Comparison of ENCODE assay signal across 22 mouse cellular contexts in the genomic region with DNA sequence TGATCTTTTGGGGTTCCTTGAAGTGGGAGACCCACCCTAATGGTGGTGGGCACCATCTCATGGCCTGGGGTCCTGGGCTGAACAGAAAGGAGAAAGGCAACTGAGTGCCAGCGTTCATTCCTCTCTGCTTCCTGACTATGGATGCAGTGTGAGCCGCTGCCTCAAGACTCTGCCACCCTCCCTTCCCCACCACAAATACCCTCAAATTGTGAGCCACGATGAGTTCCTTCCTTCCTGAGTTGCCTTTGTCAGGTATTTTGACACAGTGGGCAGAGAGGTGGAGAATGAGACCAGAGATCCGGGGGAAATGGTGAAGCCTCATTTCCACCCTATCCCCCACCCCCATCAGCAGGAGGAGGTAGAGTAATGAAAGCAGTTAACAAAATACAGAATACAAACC.
"Had no signal": no experiment of that assay in that cellular context is flagged by ENCODE, and none has a peak within 500 bp of the region (broad histone marks: within the 10 kb centered on the region; RNA-seq: fewer than 3 reads in every experiment).

No protein-coding gene starts in this region.

- DNase-seq: kidney, adult 2 months; kidney, postnatal 25 days; layer of hippocampus, adult 9-11 months; layer of hippocampus, postnatal 36 days; lung, adult 18-20 months; lung, postnatal 10 days; lung, postnatal 36 days; right cerebral cortex, adult 18-20 months; right cerebral cortex, postnatal 25 days; spleen, adult 18-20 months; thymus, adult 18-20 months; thymus, postnatal 36 days had no signal

- H3K4me2 ChIP-seq: lung, embryonic 15.5 days; midbrain, embryonic 13.5 days; neural tube, embryonic 12.5 days; neural tube, embryonic 15.5 days had no signal

- H3K4me1 ChIP-seq: lung, embryonic 15.5 days; midbrain, embryonic 10.5 days; midbrain, embryonic 13.5 days; neural tube, embryonic 12.5 days; neural tube, embryonic 15.5 days had no signal

- ATAC-seq: midbrain, embryonic 13.5 days; midbrain, embryonic 16.5 days had no signal

- H3K27ac ChIP-seq: kidney, postnatal 0 days; layer of hippocampus, adult 2 months; left cerebral cortex, adult 2 months; liver, embryonic 14.5 days; lung, embryonic 15.5 days; midbrain, embryonic 10.5 days; midbrain, embryonic 13.5 days; neural tube, embryonic 12.5 days; neural tube, embryonic 15.5 days had no signal

- H3K9me3 ChIP-seq: lung, embryonic 15.5 days; midbrain, embryonic 10.5 days; midbrain, embryonic 13.5 days; neural tube, embryonic 12.5 days; neural tube, embryonic 15.5 days had no signal

- H3K36me3 ChIP-seq: lung, embryonic 15.5 days; midbrain, embryonic 10.5 days; midbrain, embryonic 13.5 days; neural tube, embryonic 12.5 days; neural tube, embryonic 15.5 days had no signal

- H3K9ac ChIP-seq: liver, embryonic 14.5 days; lung, embryonic 15.5 days; midbrain, embryonic 13.5 days; neural tube, embryonic 12.5 days; neural tube, embryonic 15.5 days had no signal

- H3K27me3 ChIP-seq: neural tube, embryonic 12.5 days had no signal

- H3K4me3 ChIP-seq: layer of hippocampus, adult 2 months; left cerebral cortex, adult 2 months; lung, embryonic 15.5 days; midbrain, embryonic 10.5 days; midbrain, embryonic 13.5 days; neural tube, embryonic 12.5 days; neural tube, embryonic 15.5 days had no signal
